Mouse (Mus musculus): ENCODE measurements around the gene Ccdc146.

DNA sequence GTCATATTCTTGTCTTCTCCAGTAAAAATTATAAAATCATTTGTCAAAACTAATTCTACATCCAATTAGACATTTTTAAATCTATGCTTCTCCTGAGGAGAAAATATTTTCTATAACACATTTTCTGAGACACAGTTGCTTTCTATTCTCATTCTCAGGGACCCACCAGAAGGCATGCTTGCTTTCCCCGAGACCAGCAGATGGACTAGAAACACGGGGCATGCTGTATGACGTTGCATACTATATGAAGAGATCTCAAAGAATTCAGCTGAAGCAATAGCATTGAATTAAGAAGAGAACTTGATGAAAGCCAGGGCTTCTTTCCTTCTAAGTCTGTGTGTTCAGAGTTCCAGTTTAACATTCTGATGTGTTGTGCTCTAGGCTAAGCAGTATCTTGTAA lies 109.8 kb downstream of the Ccdc146 start:
- no peak for TF ChIP-seq CTCF (IDR thresholded peaks at IDR 0.05; ENCODE audit: control insufficient read depth, insufficient read depth, low read length)
- TF ChIP-seq POLR2A (IDR thresholded peaks at IDR 0.05; ENCODE audit: borderline replicate concordance, control insufficient read depth, low read depth, low read length): no peak

All from bone marrow, adult 2 months (tissue).